Mouse (Mus musculus) heart, postnatal 0 days (tissue): ENCODE measurements at regions not wholly inside any gene's neighbourhood (a gene's known extent, or its start where the extent isn't known, plus 50 kb on each side); places are given as distances from the start of the nearest gene placed in this dataset.

Source experiments
- CTCF ChIP-seq: IDR thresholded peaks from 2 replicates; pipeline ENCODE4 v1.5.1; 2016; ENCODE audit warnings: antibody characterized with exemption, control low read depth, low read depth
- EP300 ChIP-seq: IDR thresholded peaks from 2 replicates; pipeline ENCODE4 v1.6.1; 2016; ENCODE audit warnings: antibody characterized with exemption, low read depth

- TF ChIP-seq CTCF (no peak), EP300 (no peak)
Observed at GRCm38 (mm10) chr11:114564949-114565348, 103.4 kb upstream of the Rpl38 start.
